Mouse (Mus musculus) lung, postnatal 0 days (tissue): ENCODE results near the gene Cep41.

Source experiments
- CTCF ChIP-seq: IDR thresholded peaks from 2 replicates; pipeline ENCODE4 v1.5.1; 2016; ENCODE audit warnings: antibody characterized with exemption, mild to moderate bottlenecking
- EP300 ChIP-seq: IDR thresholded peaks from 2 replicates; pipeline ENCODE4 v1.6.1; 2016; ENCODE audit warnings: antibody characterized with exemption, mild to moderate bottlenecking, control low read depth

DNA sequence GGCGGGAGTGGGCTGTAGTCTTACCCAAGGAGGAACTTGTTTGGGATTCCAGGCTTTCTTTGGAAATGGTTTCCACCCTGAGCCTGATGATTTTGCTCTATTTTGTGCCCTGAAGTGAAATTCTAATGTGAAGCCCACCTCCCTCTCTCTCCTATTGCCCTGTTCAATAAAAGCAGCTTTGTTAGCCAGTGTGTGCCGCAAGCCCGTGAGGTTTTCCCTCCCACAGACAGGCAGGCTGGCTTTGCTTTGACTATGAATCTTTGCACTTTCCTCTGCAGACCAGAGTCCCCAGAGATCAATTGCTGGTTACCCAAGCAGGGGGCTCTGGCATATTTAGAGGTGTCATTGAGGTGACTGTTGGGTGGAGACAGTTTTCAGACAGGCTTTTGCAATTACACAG, 49.1 kb downstream of the Cep41 start:
- TF ChIP-seq CTCF (no peak), EP300 (no peak)
